Mouse (Mus musculus) left cerebral cortex, adult 2 months (tissue): Measurements from ENCODE around the gene Gan. TPM values are rescaled to one million over a fixed set of nuclear protein-coding genes. Genes with fewer than 3 reads are reported as not detected.

Experiments used
- DNase-seq, 2 experiments: peaks; one replicate each; pipeline ENCODE4 v3.0.0; 2021 to 2022; ENCODE audit warnings: low spot score in 2 of 2, mixed read lengths in 1 of 2; ENCODE audit errors: extremely low spot score in 1 of 2
- H3K27ac ChIP-seq: fragments of 200-600 bp; 2 replicates; pipeline ENCODE4 v1.8.1; 2022
- H3K4me3 ChIP-seq: fragments of 200-600 bp; 2 replicates; pipeline ENCODE4 v1.8.1; 2022
- CTCF ChIP-seq: fragments of 200-600 bp; IDR thresholded peaks from 2 replicates; pipeline ENCODE4 v1.8.1; 2022; ENCODE audit warnings: antibody characterized with exemption, mild to moderate bottlenecking, moderate library complexity
- intact Hi-C: fragments of 180-260 bp; cut with DNase I; formaldehyde crosslinking; loops from one replicate; pipeline ENCODE4 v1.15.1; 2025
- total RNA-seq, 2 experiments: library from RNA; stranded (reverse); gene quantifications; 2 replicates each; pipeline ENCODE4 v1.2.3; 2021

The Gan gene
- total RNA-seq, 2 experiments from 2014 or later: 18.4 to 19.4 TPM

- TF ChIP-seq CTCF: no peak
- intact Hi-C loops: no loop called here
Observed at GRCm38 (mm10) chr8:117123850-117124633, 33.9 kb upstream of the Gan start.

GRCm38 (mm10) chr8:117125854-117126253 is 32.1 kb upstream of the Gan start:
- no peak for DNase-seq
- no peak overlapping the region for H3K27ac ChIP-seq
- no peak for TF ChIP-seq CTCF
- intact Hi-C loops: no loop called here
- no peak overlapping the region for H3K4me3 ChIP-seq

More at GRCm38 (mm10) chr8:117123850-117124633, 33.9 kb upstream of the Gan start:
- no peak overlapping the region for H3K27ac ChIP-seq
- DNase-seq: no peak
- H3K4me3 ChIP-seq: no peak overlapping the region

- Histone ChIP-seq H3K27ac (no peak overlapping the region), H3K4me3 (no peak overlapping the region)
- intact Hi-C loops: no loop called here
- DNase-seq: no peak
- no peak for TF ChIP-seq CTCF
Observed at GRCm38 (mm10) chr8:117126411-117126810, 31.5 kb upstream of the Gan start.

GRCm38 (mm10) chr8:117127063-117127462 is 30.9 kb upstream of the Gan start:
- intact Hi-C loops: no loop called here
- DNase-seq: no peak

GRCm38 (mm10) chr8:117133702-117134101 is 24.2 kb upstream of the Gan start:
- intact Hi-C loops: no loop called here
- H3K4me3 ChIP-seq: no peak overlapping the region
- no peak for DNase-seq
- TF ChIP-seq CTCF: no peak
- H3K27ac ChIP-seq: no peak overlapping the region

More at GRCm38 (mm10) chr8:117127063-117127462, 30.9 kb upstream of the Gan start:
- TF ChIP-seq CTCF: peak; percentile 19; the same call in 1 of the 2 replicates
- Histone ChIP-seq H3K27ac (no peak overlapping the region), H3K4me3 (no peak overlapping the region)

GRCm38 (mm10) chr8:117136351-117136750 is 21.6 kb upstream of the Gan start:
- H3K27ac ChIP-seq: no peak overlapping the region
- no peak overlapping the region for H3K4me3 ChIP-seq
- TF ChIP-seq CTCF: no peak
- no peak for DNase-seq
- intact Hi-C loops: no loop called here

- intact Hi-C loops: no loop called here
- H3K4me3 ChIP-seq: no peak overlapping the region
- no peak overlapping the region for H3K27ac ChIP-seq
- TF ChIP-seq CTCF: no peak
- no peak for DNase-seq
Observed at GRCm38 (mm10) chr8:117136763-117137162, 21.2 kb upstream of the Gan start.

GRCm38 (mm10) chr8:117137357-117137756 is 20.6 kb upstream of the Gan start:
- intact Hi-C loops: no loop called here
- TF ChIP-seq CTCF: no peak

GRCm38 (mm10) chr8:117148520-117148919 is 9.4 kb upstream of the Gan start:
- intact Hi-C loops: no loop called here
- Histone ChIP-seq H3K27ac (no peak overlapping the region), H3K4me3 (no peak overlapping the region)
- DNase-seq: no peak
- peak; percentile 42 for TF ChIP-seq CTCF

More at GRCm38 (mm10) chr8:117137357-117137756, 20.6 kb upstream of the Gan start:
- Histone ChIP-seq H3K4me3 (no peak overlapping the region), H3K27ac (no peak overlapping the region)
- no peak for DNase-seq

- H3K4me3 ChIP-seq: no peak overlapping the region; the same call in 1 of the 2 replicates
- intact Hi-C loops: loop anchor here (5.0 kb wide), 1 partner anchor 234 kb away; the partner anchor contains the start of genes Cenpn and Cmc2
- TF ChIP-seq CTCF: no peak
- DNase-seq: no peak
- no peak overlapping the region for H3K27ac ChIP-seq
Observed at GRCm38 (mm10) chr8:117156149-117156548, 1.8 kb upstream of the Gan start.

- intact Hi-C loops: loop anchor here (5.0 kb wide), 1 partner anchor 235 kb away; the partner anchor contains the start of genes Cenpn and Cmc2
- DNase-seq: no peak
Observed at GRCm38 (mm10) chr8:117156866-117157768, 818 bp upstream of the Gan start.

GRCm38 (mm10) chr8:117157769-117158091 is 205 bp upstream of the Gan start:
- H3K4me3 ChIP-seq: peak overlapping the region; percentile 93
- no peak; the same call in 1 of the 2 replicates for TF ChIP-seq CTCF
- peak; percentile 98 to 99 for DNase-seq
- H3K27ac ChIP-seq: peak overlapping the region; percentile 85
- intact Hi-C loops: loop anchor here (5.0 kb wide), 1 partner anchor 235 kb away; the partner anchor contains the start of genes Cenpn and Cmc2

More at GRCm38 (mm10) chr8:117156866-117157768, 818 bp upstream of the Gan start:
- no peak for TF ChIP-seq CTCF
- Histone ChIP-seq H3K27ac (peak overlapping the region; percentile 84), H3K4me3 (peak overlapping the region; percentile 93)
